Mouse (Mus musculus) spleen, postnatal 4 days (tissue): ENCODE results near the gene Slc44a1.

Experiments
- DNase-seq, 2 experiments: peaks; one replicate each; pipeline ENCODE4 v3.0.0; 2022; ENCODE audit warnings: low spot score in 2 of 2

Gene Slc44a1

GRCm38 (mm10) chr4:53614576-53615225 lies 174.5 kb downstream of the Slc44a1 start:
- DNase-seq: no peak

GRCm38 (mm10) chr4:53617968-53618367 lies 177.8 kb downstream of the Slc44a1 start:
- DNase-seq: no peak

GRCm38 (mm10) chr4:53620104-53620503 lies 179.9 kb downstream of the Slc44a1 start:
- DNase-seq: no peak

- no peak for DNase-seq
These were observed 180.9 kb downstream of the Slc44a1 start for GRCm38 (mm10) chr4:53621084-53621483.

- DNase-seq: no peak
These were observed 181.3 kb downstream of the Slc44a1 start for GRCm38 (mm10) chr4:53621490-53621889.

- DNase-seq: no peak
These were observed 183.5 kb downstream of the Slc44a1 start for GRCm38 (mm10) chr4:53623711-53624110.

- no peak for DNase-seq
These were observed 184.6 kb downstream of the Slc44a1 start for GRCm38 (mm10) chr4:53624816-53625215.

- DNase-seq: no peak
These were observed 185.1 kb downstream of the Slc44a1 start for GRCm38 (mm10) chr4:53625263-53625662.

GRCm38 (mm10) chr4:53628924-53629323 lies 188.7 kb downstream of the Slc44a1 start:
- DNase-seq: no peak

GRCm38 (mm10) chr4:53630963-53631315 lies 190.7 kb downstream of the Slc44a1 start:
- DNase-seq: no peak

- DNase-seq: peak; percentile 58 to 85
These were observed 191.2 kb downstream of the Slc44a1 start, which contains the start of gene Fsd1l for GRCm38 (mm10) chr4:53631316-53632010. Gene Fsd1l, plus strand, starts transcription at chr4:53631471.

- no peak for DNase-seq
These were observed 191.8 kb downstream of the Slc44a1 start for GRCm38 (mm10) chr4:53632011-53632349.

- DNase-seq: no peak
These were observed 195.1 kb downstream of the Slc44a1 start for GRCm38 (mm10) chr4:53635336-53635735.

- no peak for DNase-seq
These were observed 197.2 kb downstream of the Slc44a1 start for GRCm38 (mm10) chr4:53637269-53637909.

- no peak for DNase-seq
These were observed 198.4 kb downstream of the Slc44a1 start for GRCm38 (mm10) chr4:53638549-53639123.

GRCm38 (mm10) chr4:53658029-53658428 lies 217.8 kb downstream of the Slc44a1 start:
- DNase-seq: no peak

GRCm38 (mm10) chr4:53660711-53661110 lies 220.5 kb downstream of the Slc44a1 start:
- no peak for DNase-seq
